Mouse (Mus musculus) liver (tissue): ENCODE results near the gene Sprr1a.
"Not testable (repeated sequence)": the region's sequence is repeated elsewhere in the genome, so short reads cannot be mapped to it uniquely, and the experiment has no call there.

Experiments used
- DNase-seq: peaks from one replicate; pipeline ENCODE4 v3.0.0-alpha.2; 2020; ENCODE audit warnings: mixed read lengths

Sprr1a gene

GRCm38 (mm10) chr3:92485863-92486262 lies at the start of gene Sprr1a:
Gene Sprr1a (minus strand): TSS chr3:92485895.
- no peak for DNase-seq

GRCm38 (mm10) chr3:92534411-92534810 lies 48.7 kb upstream of the Sprr1a start, which contains the start of gene 2310046K23Rik:
Gene 2310046K23Rik (minus strand): TSS chr3:92534511.
- no peak for DNase-seq

GRCm38 (mm10) chr3:92512325-92512724 lies 26.6 kb upstream of the Sprr1a start:
- no peak for DNase-seq

GRCm38 (mm10) chr3:92510786-92511185 lies 25.1 kb upstream of the Sprr1a start:
- DNase-seq: peak; percentile 4

- DNase-seq: no peak
These were observed 22.5 kb upstream of the Sprr1a start for GRCm38 (mm10) chr3:92508185-92508584.

GRCm38 (mm10) chr3:92503528-92503927 lies 17.8 kb upstream of the Sprr1a start:
- no peak for DNase-seq

GRCm38 (mm10) chr3:92500393-92500792 lies 14.7 kb upstream of the Sprr1a start, which contains the start of gene Sprr4:
Gene Sprr4 (minus strand): TSS chr3:92500493.
- DNase-seq: no peak

- not testable (repeated sequence) for DNase-seq
These were observed 4.6 kb upstream of the Sprr1a start for GRCm38 (mm10) chr3:92490262-92490661.

GRCm38 (mm10) chr3:92486307-92486706 lies 612 bp upstream of the Sprr1a start:
- no peak for DNase-seq

- DNase-seq: not testable (repeated sequence)
These were observed 4.4 kb downstream of the Sprr1a start for GRCm38 (mm10) chr3:92481249-92481648.

- no peak for DNase-seq
These were observed 15.6 kb downstream of the Sprr1a start for GRCm38 (mm10) chr3:92470111-92470510.

GRCm38 (mm10) chr3:92467424-92467823 lies 18.3 kb downstream of the Sprr1a start:
- DNase-seq: no peak

- no peak for DNase-seq
These were observed 19.1 kb downstream of the Sprr1a start for GRCm38 (mm10) chr3:92466576-92466975.

GRCm38 (mm10) chr3:92458620-92459019 lies 27.1 kb downstream of the Sprr1a start, which contains the start of gene Sprr3:
Gene Sprr3 (minus strand): TSS chr3:92458720.
- DNase-seq: no peak

- DNase-seq: no peak
These were observed 30.5 kb downstream of the Sprr1a start for GRCm38 (mm10) chr3:92455151-92455550.

GRCm38 (mm10) chr3:92440177-92440576 lies 45.5 kb downstream of the Sprr1a start:
- no peak for DNase-seq

GRCm38 (mm10) chr3:92438689-92439088 lies 47.0 kb downstream of the Sprr1a start, which contains the start of gene Sprr1b:
Gene Sprr1b (minus strand): TSS chr3:92438789.
- DNase-seq: no peak
